Mouse (Mus musculus): ENCODE results near the gene Pes1.
A peak's percentile ranks its signal among the peaks of the same experiment; 100 is the strongest.
"Not testable (repeated sequence)": the region's sequence is repeated elsewhere in the genome, so short reads cannot be mapped to it uniquely, and the experiment has no call there.

Pes1 gene

DNA sequence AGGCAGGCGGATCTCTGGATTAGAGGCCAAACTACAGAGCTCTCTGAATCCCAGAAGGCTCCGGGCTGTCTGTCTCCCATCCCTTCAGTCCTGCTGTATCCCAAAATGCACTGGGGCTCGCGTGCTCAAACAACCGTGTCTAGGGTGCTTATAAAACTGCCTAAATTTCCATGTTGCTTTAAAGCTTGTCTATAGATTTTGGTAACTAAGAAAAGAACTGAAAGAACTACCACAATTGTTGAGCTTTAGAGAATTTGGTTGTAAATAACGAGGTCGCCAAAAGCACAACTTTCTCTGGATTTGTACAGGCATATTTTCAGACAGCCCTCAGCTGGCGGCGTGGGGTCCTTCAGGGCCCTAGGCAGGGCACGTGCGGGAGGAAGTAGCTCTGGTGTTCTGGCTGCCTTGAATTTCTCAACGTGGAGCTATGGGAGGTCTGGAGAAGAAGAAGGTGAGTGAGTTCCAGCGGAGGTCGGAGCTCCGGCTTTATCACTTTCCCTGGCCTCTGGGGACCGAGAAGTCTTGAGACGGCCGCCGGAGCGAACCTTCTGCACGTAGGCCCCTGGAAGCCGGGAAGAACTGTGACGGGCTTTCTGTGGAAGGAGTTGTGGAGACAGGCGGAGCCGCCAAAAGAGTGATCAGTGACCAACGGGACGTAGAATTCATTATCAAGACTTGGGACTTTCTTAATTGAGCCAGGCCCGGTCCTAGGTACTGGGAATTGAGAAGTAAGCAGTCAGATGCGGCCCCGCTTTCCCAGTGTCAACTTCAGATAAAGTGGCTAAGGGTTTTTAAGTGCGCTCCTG, at the start of gene Pes1:
Gene Pes1, plus strand, starts transcription at position 366 of the 806 bp plus-strand sequence.
- DNase-seq (ENCODE audit: extremely low spot score) = peak; percentile 89

DNA sequence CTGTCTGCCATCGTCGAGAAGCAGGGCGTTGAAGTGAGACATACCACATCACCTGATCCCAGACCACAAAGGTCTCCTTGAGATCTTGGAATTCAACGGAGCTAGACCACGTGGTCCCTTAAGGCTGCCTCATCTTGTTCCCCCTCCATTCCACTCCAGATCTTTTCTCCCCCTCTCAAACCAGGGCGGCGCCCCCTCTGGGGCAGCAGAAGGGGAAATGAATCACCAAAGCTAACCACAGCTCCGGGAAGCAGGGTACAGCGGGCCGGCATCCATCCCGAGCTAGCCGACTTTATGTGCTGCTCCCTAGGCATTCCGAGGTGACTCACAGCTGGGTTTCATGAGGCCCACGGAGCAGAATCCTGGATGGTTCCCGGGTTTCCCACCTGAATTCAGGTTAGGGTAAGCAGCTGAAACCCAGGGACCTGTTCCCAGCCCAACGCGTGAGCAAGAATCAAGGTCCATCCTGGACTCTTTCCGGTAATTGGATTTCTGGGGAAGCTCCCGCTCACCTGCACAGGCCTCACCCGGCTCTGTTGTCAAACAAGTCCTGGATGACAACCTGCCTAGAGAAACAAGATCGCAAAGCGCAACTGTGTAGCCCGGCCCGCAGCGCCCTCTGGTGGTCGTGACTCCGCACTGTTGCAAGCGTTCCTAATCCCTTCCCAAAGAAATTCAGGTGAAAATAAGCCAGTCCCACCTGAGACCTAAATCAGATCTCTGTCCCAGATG, 49.5 kb upstream of the Pes1 start, which contains the start of gene Slc35e4:
Gene Slc35e4, minus strand, starts transcription at position 556 of the 732 bp plus-strand sequence.
- peak; percentile 86 for DNase-seq (ENCODE audit: extremely low spot score)

DNA sequence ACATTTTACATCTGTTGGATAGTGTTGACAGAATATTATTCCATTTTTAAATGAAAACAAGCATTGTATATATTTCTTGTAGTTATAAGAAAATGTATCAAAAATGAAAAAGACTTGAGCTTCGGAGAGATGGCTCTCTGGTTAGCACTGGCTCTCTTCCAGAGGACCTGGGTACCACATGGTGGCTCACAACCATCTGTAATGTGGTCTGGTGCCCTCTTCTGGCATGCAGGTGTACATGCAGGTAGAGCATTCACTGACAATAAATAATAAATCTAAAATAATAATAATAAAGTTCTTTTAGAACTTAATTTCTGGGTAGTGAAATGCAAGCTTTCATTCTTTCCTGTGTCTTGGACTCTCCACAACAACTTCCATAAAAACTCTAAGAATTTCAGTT, 45.0 kb upstream of the Pes1 start:
- DNase-seq (ENCODE audit: extremely low spot score) = no peak

DNA sequence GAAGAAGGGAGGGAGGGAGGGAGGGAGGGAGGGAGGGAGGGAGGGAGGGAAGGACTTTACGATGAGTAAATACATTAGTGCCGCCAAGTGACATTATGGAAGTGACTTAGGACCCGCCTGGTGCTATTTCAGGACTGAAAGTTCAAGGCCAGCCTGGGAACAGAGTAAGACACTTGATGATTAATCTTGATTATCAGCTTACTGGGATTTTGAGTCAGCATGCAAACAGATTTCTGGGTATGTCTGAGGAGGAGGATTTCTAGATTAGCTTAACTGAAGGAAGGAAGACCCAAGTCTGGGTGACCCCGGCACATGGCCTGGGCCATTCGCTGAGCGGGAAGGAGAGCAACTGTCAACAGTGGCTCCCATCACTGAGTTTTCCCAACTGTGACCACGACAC, 43.3 kb upstream of the Pes1 start:
- no peak for DNase-seq (ENCODE audit: extremely low spot score)

DNA sequence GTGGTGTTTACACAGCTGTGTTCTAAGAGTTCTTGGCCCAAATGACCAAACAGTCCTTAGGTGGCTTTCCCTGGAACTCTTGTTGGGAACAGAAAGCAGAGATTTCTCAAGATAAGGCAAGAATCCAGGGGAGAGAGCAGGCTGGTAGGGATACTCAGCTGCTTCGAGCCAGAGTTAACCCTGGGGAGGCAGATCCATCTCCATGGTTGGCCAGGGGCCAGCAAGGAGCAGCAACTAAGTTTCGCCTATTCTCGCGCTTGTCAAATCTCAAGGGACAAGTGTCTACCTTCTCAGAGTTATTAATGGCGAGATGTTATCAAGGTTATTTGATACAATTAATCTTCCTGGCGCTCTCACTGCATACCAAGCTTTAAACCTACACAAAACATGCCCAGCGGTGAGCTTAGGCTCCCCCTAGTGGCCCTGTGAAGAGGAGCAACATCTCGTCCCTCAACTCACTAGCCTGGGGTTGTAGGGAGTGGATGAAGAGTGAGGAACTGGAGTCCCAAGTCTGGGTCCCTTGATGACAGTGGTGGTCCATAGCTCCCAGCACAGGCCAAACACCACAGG, 42.4 kb upstream of the Pes1 start:
- peak; percentile 21 for DNase-seq (ENCODE audit: extremely low spot score)

DNA sequence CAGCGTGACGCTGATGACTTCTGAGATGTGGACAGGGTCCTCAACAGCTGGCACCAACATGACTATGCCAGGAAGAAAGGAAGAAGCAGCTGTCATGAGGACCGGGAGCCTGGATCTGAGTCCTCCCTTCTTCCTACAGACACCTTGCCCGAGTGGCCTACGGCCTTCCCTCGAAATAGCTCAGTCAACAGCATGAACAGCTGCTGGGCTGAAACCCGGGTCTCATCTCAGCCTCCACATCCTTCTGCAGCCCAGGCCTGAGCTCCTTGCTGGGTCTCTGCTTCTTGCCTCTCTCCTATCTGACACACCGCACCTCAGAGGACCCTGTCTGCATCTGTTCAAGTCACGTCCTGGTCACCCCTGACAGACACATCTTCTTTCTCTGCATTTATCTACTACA, 41.7 kb upstream of the Pes1 start:
- DNase-seq (ENCODE audit: extremely low spot score) = no peak

DNA sequence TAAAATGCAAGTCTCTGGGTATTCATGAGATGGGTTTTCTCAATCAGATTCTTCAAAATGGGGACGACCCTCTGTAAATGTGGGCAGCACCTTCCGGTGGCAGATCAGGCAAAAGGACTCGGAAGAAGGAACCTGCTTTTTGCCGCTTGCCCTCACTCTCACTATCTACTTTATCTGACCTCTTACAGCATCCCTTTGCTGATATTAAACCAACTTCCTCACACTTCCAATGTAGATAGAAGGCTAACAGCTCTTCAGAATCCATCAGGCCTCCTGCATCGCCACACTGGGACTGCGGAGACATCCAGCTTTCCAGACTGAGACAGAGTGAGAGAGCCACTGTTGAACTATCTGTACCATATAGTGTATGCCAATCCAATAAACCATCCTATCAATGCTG, 41.0 kb upstream of the Pes1 start:
- no peak for DNase-seq (ENCODE audit: extremely low spot score)

DNA sequence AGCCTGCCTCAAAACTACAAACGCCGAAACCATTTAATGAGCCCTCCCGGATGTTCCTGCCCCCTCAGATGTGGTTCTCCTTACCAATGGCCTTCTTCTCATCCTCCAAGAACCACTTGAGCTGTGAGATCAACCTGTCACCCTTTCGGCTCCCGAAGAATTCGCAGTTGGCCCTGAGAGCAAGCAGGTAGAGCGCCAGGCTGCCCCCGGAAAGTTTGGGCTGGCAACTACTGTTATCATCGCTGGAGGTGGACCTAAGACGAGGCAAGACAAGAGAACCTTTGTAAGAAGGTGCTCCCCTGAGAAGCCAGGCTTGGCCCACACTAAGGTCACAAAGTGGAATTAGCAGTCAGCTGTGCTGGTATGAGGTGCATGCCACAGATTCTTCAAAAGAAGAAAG, 37.9 kb upstream of the Pes1 start:
- DNase-seq (ENCODE audit: extremely low spot score) = no peak

GRCm38 (mm10) chr11:3930019-3930418, 33.8 kb upstream of the Pes1 start:
- no peak for DNase-seq (ENCODE audit: extremely low spot score)

DNA sequence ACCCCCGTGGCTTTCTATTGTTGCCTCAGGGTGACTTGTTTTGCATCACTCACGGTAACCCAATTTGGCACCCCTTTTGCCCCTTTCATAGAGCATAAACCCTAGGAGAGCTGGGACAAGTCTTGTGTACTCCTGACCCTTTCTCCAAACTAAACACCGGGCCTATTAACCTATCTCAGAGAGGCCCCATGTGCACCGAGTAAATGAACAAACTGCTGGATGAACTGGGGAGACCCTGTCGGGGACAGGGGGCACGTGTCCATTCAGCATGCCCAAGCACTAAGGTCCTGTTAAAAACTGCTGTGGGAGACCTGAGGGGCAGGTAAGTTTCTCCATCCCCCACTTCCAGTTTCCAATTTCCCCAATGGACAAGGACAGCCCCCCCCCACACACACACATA, 32.8 kb upstream of the Pes1 start:
- no peak for DNase-seq (ENCODE audit: extremely low spot score)

- peak; percentile 81 for DNase-seq (ENCODE audit: extremely low spot score)
Measured at GRCm38 (mm10) chr11:3931511-3932211, 32.1 kb upstream of the Pes1 start, which contains the start of gene Tcn2. TSS of gene Tcn2 (minus strand) at chr11:3932159.

DNA sequence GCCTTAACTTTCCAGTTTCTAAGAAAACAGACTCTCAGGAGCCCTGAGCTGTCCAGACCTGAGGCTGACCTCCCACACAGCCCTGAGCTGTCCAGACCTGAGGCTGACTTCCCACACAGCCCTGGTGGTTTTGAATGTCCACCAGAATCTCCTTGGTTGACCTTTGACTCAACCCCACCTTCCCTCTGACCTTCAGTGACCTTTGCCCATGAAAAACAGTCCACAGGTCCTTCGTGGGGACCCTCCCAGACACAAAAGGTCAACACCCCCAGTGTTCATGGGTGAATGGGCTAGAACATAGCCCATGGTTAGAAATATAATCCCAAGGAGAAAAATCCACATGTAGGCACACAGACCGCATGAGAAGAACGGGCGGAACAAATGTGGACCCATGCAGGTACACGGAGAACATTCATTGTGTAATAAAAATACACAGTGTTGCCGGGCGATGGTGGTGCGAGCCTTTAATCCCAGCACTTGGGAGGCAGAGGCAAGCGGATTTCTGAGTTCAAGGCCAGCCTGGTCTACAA, 30.0 kb upstream of the Pes1 start:
- DNase-seq (ENCODE audit: extremely low spot score) = no peak

DNA sequence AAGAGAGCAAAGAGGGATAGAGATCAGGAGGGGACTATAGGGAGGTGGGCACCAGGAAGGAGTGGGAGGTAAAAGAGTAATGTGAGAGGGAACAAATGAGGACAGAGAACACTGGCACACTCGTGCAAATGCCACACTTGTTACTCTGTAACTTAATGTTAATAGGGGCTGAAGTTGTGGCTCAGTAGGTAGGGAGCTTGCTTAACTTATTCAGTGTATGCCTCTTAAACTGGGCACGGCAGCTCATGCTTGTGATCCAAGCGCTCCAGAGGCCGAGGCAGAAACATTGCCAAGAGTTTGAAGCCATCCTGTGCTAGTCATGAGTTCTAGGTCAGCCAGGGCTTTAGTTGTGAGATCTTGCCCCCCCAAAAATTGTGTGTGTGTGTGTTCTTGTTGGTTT, 28.6 kb upstream of the Pes1 start:
- DNase-seq (ENCODE audit: extremely low spot score) = no peak

DNA sequence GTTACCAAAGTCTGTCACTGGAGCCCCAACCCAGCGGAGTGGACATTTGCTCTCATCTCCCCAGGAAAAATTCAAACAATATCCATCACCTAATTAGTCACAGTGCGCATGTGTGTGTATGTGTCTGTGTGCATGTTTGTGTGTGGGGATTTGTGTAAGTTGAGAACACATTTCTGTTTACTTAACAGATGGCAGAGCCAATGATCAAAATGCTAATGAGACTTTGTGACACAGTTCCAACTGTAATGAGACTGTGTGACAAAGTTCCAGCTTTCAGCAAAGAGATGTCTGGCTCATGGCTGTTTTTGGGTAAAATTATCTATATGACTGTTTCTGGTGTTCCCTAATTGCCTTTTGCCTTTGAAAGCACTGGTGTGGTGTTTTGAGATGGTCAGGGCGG, 27.5 kb upstream of the Pes1 start:
- no peak for DNase-seq (ENCODE audit: extremely low spot score)

- DNase-seq (ENCODE audit: extremely low spot score) = no peak
Measured at GRCm38 (mm10) chr11:3937321-3937874, 26.4 kb upstream of the Pes1 start.

DNA sequence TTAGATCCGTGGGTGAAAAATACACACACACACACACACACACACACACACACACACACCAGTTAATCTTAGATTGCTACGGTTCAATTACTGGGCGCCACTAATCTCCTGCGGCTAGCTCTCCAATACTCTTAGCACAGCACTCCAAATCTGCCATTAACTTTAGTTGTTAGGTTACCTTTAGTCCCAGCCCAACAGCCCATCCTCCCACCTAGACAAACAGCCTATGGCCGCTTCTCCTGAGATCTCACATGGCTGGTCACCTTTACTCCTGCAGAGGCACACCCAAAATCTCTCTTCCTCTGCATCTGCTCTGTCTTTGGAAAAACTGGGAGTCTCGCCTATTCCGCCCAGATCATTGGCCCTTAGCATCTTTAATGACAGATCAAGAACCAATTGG, 22.4 kb upstream of the Pes1 start:
- no peak for DNase-seq (ENCODE audit: extremely low spot score)

GRCm38 (mm10) chr11:3946386-3946785, 17.4 kb upstream of the Pes1 start:
- no peak for DNase-seq (ENCODE audit: extremely low spot score)

- not testable (repeated sequence) for DNase-seq (ENCODE audit: extremely low spot score)
Measured at GRCm38 (mm10) chr11:3954876-3955275, 8.9 kb upstream of the Pes1 start.

- not testable (repeated sequence) for DNase-seq (ENCODE audit: extremely low spot score)
Measured at GRCm38 (mm10) chr11:3955371-3955770, 8.4 kb upstream of the Pes1 start.

GRCm38 (mm10) chr11:3960901-3961300, 2.9 kb upstream of the Pes1 start:
- DNase-seq (ENCODE audit: extremely low spot score) = no peak

DNA sequence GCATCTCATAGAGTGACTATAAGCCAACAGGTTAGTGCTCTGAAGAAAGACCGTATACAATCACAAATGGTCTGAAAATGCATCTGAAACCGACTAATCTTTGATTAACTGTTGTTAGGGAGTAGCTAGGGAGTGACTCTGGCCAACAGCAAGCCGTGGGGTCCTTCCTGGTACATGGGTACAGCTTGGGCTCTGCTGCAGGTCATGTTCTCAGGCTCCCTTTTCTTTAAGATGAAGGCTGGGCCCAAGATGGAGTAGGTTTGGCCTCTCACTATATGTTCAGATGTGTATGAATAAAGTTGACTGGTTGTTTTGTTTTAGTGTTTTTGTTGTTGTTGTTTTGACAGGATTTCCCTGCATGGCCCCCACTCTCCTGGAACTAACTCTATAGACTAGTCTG, 2.0 kb upstream of the Pes1 start:
- no peak for DNase-seq (ENCODE audit: extremely low spot score)

DNA sequence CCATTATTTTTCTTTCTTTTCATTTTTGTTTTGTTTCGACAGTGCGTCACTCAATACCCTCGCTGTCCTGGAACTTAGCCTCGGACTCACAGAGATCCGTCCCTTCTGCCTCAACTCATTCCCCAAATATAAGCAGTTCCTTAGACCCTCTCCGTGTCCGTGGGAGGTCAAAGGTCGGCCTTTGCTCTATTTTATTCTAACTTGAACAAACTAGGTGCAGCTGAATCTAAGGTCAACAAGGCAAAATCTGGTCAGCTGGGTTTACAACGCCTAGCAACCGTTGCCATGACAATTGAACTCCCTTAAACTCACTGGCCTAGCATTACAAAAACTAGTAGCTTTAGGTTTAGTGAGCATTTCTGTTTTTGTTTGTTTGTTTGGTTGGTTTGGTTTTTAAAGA, 620 bp upstream of the Pes1 start:
- DNase-seq (ENCODE audit: extremely low spot score) = no peak

Data from embryo, embryonic 9.5 days (tissue).